Comparison of ENCODE assay signal across 8 mouse cellular contexts in genomic region chr2:29889991-29890833, GRCm38 (mm10). TPM values are rescaled to one million over a fixed set of nuclear protein-coding genes. Genes with fewer than 3 reads are reported as not detected.
DNase-seq lines count a peak whose midpoint lies in the region; ATAC-seq and TF ChIP-seq lines count a peak whose summit lies in the region.

No protein-coding gene starts in this region.

- peak; percentile 85 for DNase-seq in 416B (ENCODE audit: low read depth)
- peak; percentile 77 to 84 for DNase-seq in adrenal gland, postnatal 4 days (ENCODE audit: low spot score in 2 of 2)
- DNase-seq in heart, adult 2 months: peak; percentile 80 to 86
- DNase-seq in kidney, adult 8-10 months: peak; percentile 86 to 88
- DNase-seq in midbrain, embryonic 14.5 days: peak; percentile 83
- peak; percentile 36 to 43 for DNase-seq in spleen, adult 18-20 months

- 0 out of 2 replicates have a peak, but pooled peaks cover 3% of the 10 kb centered on the region for H3K27me3 ChIP-seq in embryonic facial prominence, embryonic 13.5 days
- H3K27me3 ChIP-seq in heart, adult 2 months (ENCODE audit: control insufficient read depth, insufficient read depth, low read length): no peaks in the 10 kb centered on the region
- no peaks in the 10 kb centered on the region for H3K27me3 ChIP-seq in limb, embryonic 12.5 days
- no peaks in the 10 kb centered on the region for H3K27me3 ChIP-seq in midbrain, embryonic 14.5 days (ENCODE audit: control insufficient read depth, insufficient read depth, low read length)

- peak; percentile 86 for ATAC-seq in embryonic facial prominence, embryonic 13.5 days (ENCODE audit: insufficient number of reproducible peaks, insufficient read depth, low FRiP score, low TSS enrichment, low read depth)
- peak; percentile 78 for ATAC-seq in limb, embryonic 12.5 days (ENCODE audit: insufficient number of reproducible peaks, insufficient read depth, low FRiP score, low TSS enrichment, low read depth)
- ATAC-seq in midbrain, embryonic 14.5 days (ENCODE audit: low FRiP score, low TSS enrichment): peak; percentile 77

- peaks cover 16% of the 10 kb centered on the region for H3K4me1 ChIP-seq in embryonic facial prominence, embryonic 13.5 days
- H3K4me1 ChIP-seq in heart, adult 2 months (ENCODE audit: control insufficient read depth, insufficient read depth, low read length): peaks cover 2% of the 10 kb centered on the region
- peaks cover 13% of the 10 kb centered on the region for H3K4me1 ChIP-seq in limb, embryonic 12.5 days (replicated peaks)
- peaks cover 15% of the 10 kb centered on the region for H3K4me1 ChIP-seq in midbrain, embryonic 14.5 days (ENCODE audit: control insufficient read depth, insufficient read depth, low read length)

- no peak for TF ChIP-seq EP300 in heart, adult 2 months (IDR thresholded peaks at IDR 0.05; ENCODE audit: insufficient read depth, low read depth, low read length)

- H3K79me2 ChIP-seq in heart, adult 2 months (replicated peaks; ENCODE audit: control insufficient read depth, insufficient read depth, low read length): peaks cover 4% of the 10 kb centered on the region; the same call in 1 of the 2 replicates

- H3K9me3 ChIP-seq in embryonic facial prominence, embryonic 13.5 days: no peaks in the 10 kb centered on the region
- H3K9me3 ChIP-seq in limb, embryonic 12.5 days: no peaks in the 10 kb centered on the region
- no peaks in the 10 kb centered on the region for H3K9me3 ChIP-seq in midbrain, embryonic 14.5 days (ENCODE audit: control insufficient read depth, low read length)

- H3K9ac ChIP-seq in embryonic facial prominence, embryonic 13.5 days: peak overlapping the region; percentile 95
- H3K9ac ChIP-seq in heart, adult 2 months (ENCODE audit: low read depth, low read length): peak overlapping the region; percentile 89
- peak overlapping the region; percentile 92 for H3K9ac ChIP-seq in limb, embryonic 12.5 days (replicated peaks)
- peak overlapping the region; percentile 93 for H3K9ac ChIP-seq in midbrain, embryonic 14.5 days (replicated peaks; ENCODE audit: low read length)

- under 1% methylated on average over 58 of the region's 61 CpGs for WGBS in embryonic facial prominence, embryonic 13.5 days
- 2% methylated on average over 60 of the region's 61 CpGs for WGBS in heart, adult 2 months
- under 1% methylated on average over 57 of the region's 61 CpGs for WGBS in limb, embryonic 12.5 days
- WGBS in midbrain, embryonic 14.5 days: under 1% methylated on average over 61 of the region's 61 CpGs

- no peak for TF ChIP-seq POLR2A in heart, adult 2 months (IDR thresholded peaks at IDR 0.05; ENCODE audit: insufficient read depth, low read depth, low read length)

- intact Hi-C loops in heart, adult 2 months (cut with DNase I): loop anchor here (5.0 kb wide), 2 partner anchors 63 to 87 kb away; no protein-coding TSS in a partner anchor

- peak; percentile 46 for TF ChIP-seq CTCF in heart, adult 2 months (IDR thresholded peaks at IDR 0.05)

- H3K4me2 ChIP-seq in embryonic facial prominence, embryonic 13.5 days: peak overlapping the region; percentile 84
- H3K4me2 ChIP-seq in limb, embryonic 12.5 days: peak overlapping the region; percentile 97
- peak overlapping the region; percentile 92 for H3K4me2 ChIP-seq in midbrain, embryonic 14.5 days (ENCODE audit: low read length)

- H3K4me3 ChIP-seq in embryonic facial prominence, embryonic 13.5 days: peak overlapping the region; percentile 99
- H3K4me3 ChIP-seq in heart, adult 2 months: peak overlapping the region; percentile 92
- H3K4me3 ChIP-seq in limb, embryonic 12.5 days (replicated peaks): peak overlapping the region; percentile 100
- H3K4me3 ChIP-seq in midbrain, embryonic 14.5 days (replicated peaks; ENCODE audit: low read depth, low read length): peak overlapping the region; percentile 99

- H3K27ac ChIP-seq in embryonic facial prominence, embryonic 13.5 days: peak overlapping the region; percentile 90
- peak overlapping the region; percentile 76 for H3K27ac ChIP-seq in heart, adult 2 months
- peak overlapping the region; percentile 89 for H3K27ac ChIP-seq in limb, embryonic 12.5 days
- peak overlapping the region; percentile 81 for H3K27ac ChIP-seq in midbrain, embryonic 14.5 days (replicated peaks; ENCODE audit: low read depth, low read length)

- H3K36me3 ChIP-seq in embryonic facial prominence, embryonic 13.5 days: peaks cover 36% of the 10 kb centered on the region
- H3K36me3 ChIP-seq in heart, adult 2 months (ENCODE audit: control insufficient read depth, insufficient read depth, low read length): no peaks in the 10 kb centered on the region
- peaks cover 37% of the 10 kb centered on the region for H3K36me3 ChIP-seq in limb, embryonic 12.5 days
- peaks cover 33% of the 10 kb centered on the region for H3K36me3 ChIP-seq in midbrain, embryonic 14.5 days (ENCODE audit: control insufficient read depth, insufficient read depth, low read length)

RNA-seq across cellular contexts. Expression of gene Odf2, which starts 1.2 kb away (rescaled TPM):
- total RNA-seq in adrenal gland, postnatal 4 days (2021): 10 to 100 TPM; 80.0 to 82.1 TPM
- polyA plus RNA-seq in embryonic facial prominence, embryonic 13.5 days (2015; fragmentation: Nextera tagmentation; extraction: Ambion mirVana): 79.8 and 85.3 TPM in 2 replicates
- total RNA-seq in heart, adult 2 months (2021): 10 to 100 TPM; 16.6 to 20.1 TPM
- 22.2 and 22.3 TPM in 2 replicates for polyA plus RNA-seq in heart, adult 2 months (2012; rRNA removed)
- polyA plus RNA-seq in limb, embryonic 12.5 days (2016; fragmentation: Nextera tagmentation; extraction: Ambion mirVana): 88.5 and 101 TPM in 2 replicates
- 47.1 and 60.3 TPM in 2 replicates for polyA plus RNA-seq in midbrain, embryonic 14.5 days (2014; fragmentation: Nextera tagmentation; extraction: Ambion mirVana)

RNA-seq across cellular contexts. Expression of gene Cercam, which starts 21.2 kb away (rescaled TPM):
- total RNA-seq in adrenal gland, postnatal 4 days (2021): 10 to 100 TPM; 28.3 to 34.4 TPM
- 29.6 and 29.7 TPM in 2 replicates for polyA plus RNA-seq in embryonic facial prominence, embryonic 13.5 days (2015; fragmentation: Nextera tagmentation; extraction: Ambion mirVana)
- total RNA-seq in heart, adult 2 months (2021): 1 to 10 TPM; 3.0 to 4.1 TPM
- 6.9 and 9.1 TPM in 2 replicates for polyA plus RNA-seq in heart, adult 2 months (2012; rRNA removed)
- polyA plus RNA-seq in limb, embryonic 12.5 days (2016; fragmentation: Nextera tagmentation; extraction: Ambion mirVana): 15.1 and 18.3 TPM in 2 replicates
- polyA plus RNA-seq in midbrain, embryonic 14.5 days (2014; fragmentation: Nextera tagmentation; extraction: Ambion mirVana): 10.9 and 13.2 TPM in 2 replicates

RNA-seq across cellular contexts. Expression of gene Gle1, which starts 45.0 kb away (rescaled TPM):
- total RNA-seq in adrenal gland, postnatal 4 days (2021): 10 to 100 TPM; 41.4 to 44.6 TPM
- polyA plus RNA-seq in embryonic facial prominence, embryonic 13.5 days (2015; fragmentation: Nextera tagmentation; extraction: Ambion mirVana): 70.1 and 76.8 TPM in 2 replicates
- 10 to 100 TPM; 23.8 to 25.6 TPM for total RNA-seq in heart, adult 2 months (2021)
- polyA plus RNA-seq in heart, adult 2 months (2012; rRNA removed): 14.9 and 25.5 TPM in 2 replicates
- 72.5 and 76.2 TPM in 2 replicates for polyA plus RNA-seq in limb, embryonic 12.5 days (2016; fragmentation: Nextera tagmentation; extraction: Ambion mirVana)
- 53.5 and 61.5 TPM in 2 replicates for polyA plus RNA-seq in midbrain, embryonic 14.5 days (2014; fragmentation: Nextera tagmentation; extraction: Ambion mirVana)

Comparison
In these comparisons a context has a peak if more than half of its experiments do, and no peak if none do; other contexts are left out.
1. Peak in every context shown above with its lines: DNase-seq, ATAC-seq, H3K4me3 ChIP-seq and H3K27ac ChIP-seq.